Mouse (Mus musculus) left cerebral cortex, postnatal 10 days (tissue): ENCODE measurements at regions not wholly inside any gene's neighbourhood (a gene's known extent, or its start where the extent isn't known, plus 50 kb on each side); places are given as distances from the start of the nearest gene placed in this dataset.

Experiments used
- DNase-seq, 2 experiments: peaks; one replicate each; pipeline ENCODE4 v3.0.0; 2021 to 2022; ENCODE audit warnings: low spot score in 2 of 2, mixed read lengths in 1 of 2; ENCODE audit errors: extremely low spot score in 1 of 2
- intact Hi-C: fragments of 180-260 bp; cut with DNase I; formaldehyde crosslinking; loops from one replicate; pipeline ENCODE4 v1.15.1; 2025

- no peak for DNase-seq
- intact Hi-C loops: no loop called here
Observed at GRCm38 (mm10) chr1:127152840-127153239, 52.0 kb upstream of the Mgat5 start.

- intact Hi-C loops: no loop called here
Observed at GRCm38 (mm10) chr1:127135521-127135920, 69.3 kb upstream of the Mgat5 start.

GRCm38 (mm10) chr1:127131871-127132270 lies 72.9 kb upstream of the Mgat5 start:
- DNase-seq: no peak
- intact Hi-C loops: no loop called here

More at GRCm38 (mm10) chr1:127135521-127135920, 69.3 kb upstream of the Mgat5 start:
- DNase-seq: no peak

- no peak for DNase-seq
- intact Hi-C loops: no loop called here
Observed at GRCm38 (mm10) chr1:127124862-127125261, 80.0 kb upstream of the Mgat5 start.

- intact Hi-C loops: no loop called here
Observed at GRCm38 (mm10) chr1:127118019-127118418, 86.8 kb upstream of the Mgat5 start.

GRCm38 (mm10) chr1:127107485-127107884 lies 97.3 kb upstream of the Mgat5 start:
- intact Hi-C loops: no loop called here
- peak; percentile 54 to 74 for DNase-seq

More at GRCm38 (mm10) chr1:127118019-127118418, 86.8 kb upstream of the Mgat5 start:
- DNase-seq: no peak

- intact Hi-C loops: no loop called here
- peak; percentile 15 to 29 for DNase-seq
Observed at GRCm38 (mm10) chr1:127105861-127106260, 99.0 kb upstream of the Mgat5 start.

GRCm38 (mm10) chr1:127103664-127104063 lies 101.2 kb upstream of the Mgat5 start:
- no peak for DNase-seq
- intact Hi-C loops: no loop called here

- intact Hi-C loops: no loop called here
- DNase-seq: no peak
Observed at GRCm38 (mm10) chr1:127098871-127099420, 105.9 kb upstream of the Mgat5 start.

- no peak for DNase-seq
- intact Hi-C loops: no loop called here
Observed at GRCm38 (mm10) chr1:127087616-127088015, 117.2 kb upstream of the Mgat5 start.

GRCm38 (mm10) chr1:127085988-127086387 lies 118.8 kb upstream of the Mgat5 start:
- intact Hi-C loops: no loop called here
- DNase-seq: no peak

GRCm38 (mm10) chr1:127083761-127084308 lies 121.0 kb upstream of the Mgat5 start:
- intact Hi-C loops: no loop called here
- DNase-seq: no peak

GRCm38 (mm10) chr1:127079012-127079411 lies 125.8 kb upstream of the Mgat5 start:
- no peak for DNase-seq

GRCm38 (mm10) chr1:127062430-127062829 lies 142.4 kb upstream of the Mgat5 start:
- no peak for DNase-seq
- intact Hi-C loops: no loop called here

More at GRCm38 (mm10) chr1:127079012-127079411, 125.8 kb upstream of the Mgat5 start:
- intact Hi-C loops: no loop called here

- no peak for DNase-seq
- intact Hi-C loops: no loop called here
Observed at GRCm38 (mm10) chr1:127045711-127046420, 158.9 kb upstream of the Mgat5 start.

GRCm38 (mm10) chr1:127034748-127035147 lies 170.1 kb upstream of the Mgat5 start:
- intact Hi-C loops: no loop called here
- DNase-seq: no peak

- intact Hi-C loops: no loop called here
- DNase-seq: peak; percentile 37 to 42
Observed at GRCm38 (mm10) chr1:127031563-127031962, 173.3 kb upstream of the Mgat5 start.

GRCm38 (mm10) chr1:127028872-127029497 lies 175.8 kb upstream of the Mgat5 start:
- intact Hi-C loops: no loop called here
- DNase-seq: no peak

- no peak for DNase-seq
- intact Hi-C loops: no loop called here
Observed at GRCm38 (mm10) chr1:127023100-127023499, 181.7 kb upstream of the Mgat5 start.

GRCm38 (mm10) chr1:127017698-127018097 lies 187.1 kb upstream of the Nckap5 start:
- peak in 1 of 2 experiments; percentile 46 for DNase-seq
- intact Hi-C loops: loop anchor here (5.0 kb wide), 2 partner anchors 185 to 455 kb away; no protein-coding TSS in a partner anchor
